Mouse (Mus musculus) brain, adult 2 months (tissue): Measurements from ENCODE around the gene Slc6a5.
A peak's percentile ranks its signal among the peaks of the same experiment; 100 is the strongest.

Experiments used
- DNase-seq: peaks from one replicate; pipeline ENCODE4 v3.0.0; 2011; ENCODE audit warnings: low read depth, low spot score

The Slc6a5 gene

GRCm38 (mm10) chr7:49981511-49982227, 71.7 kb downstream of the Slc6a5 start:
- DNase-seq = peak; percentile 26

- DNase-seq = no peak
Observed at GRCm38 (mm10) chr7:49984698-49985097, 74.8 kb downstream of the Slc6a5 start.

GRCm38 (mm10) chr7:49985947-49986346, 76.0 kb downstream of the Slc6a5 start:
- no peak for DNase-seq

- DNase-seq = peak; percentile 13
Observed at GRCm38 (mm10) chr7:49999321-49999720, 89.4 kb downstream of the Slc6a5 start.

- no peak for DNase-seq
Observed at GRCm38 (mm10) chr7:50005268-50005667, 95.3 kb downstream of the Slc6a5 start.
